Mouse (Mus musculus): Measurements from ENCODE around the gene Cd24a. TPM values are rescaled to one million over a fixed set of nuclear protein-coding genes. Genes with fewer than 3 reads are reported as not detected.

Gene Cd24a
- polyA plus RNA-seq, 1 experiment from 2014 or later: 1,087 TPM

DNA sequence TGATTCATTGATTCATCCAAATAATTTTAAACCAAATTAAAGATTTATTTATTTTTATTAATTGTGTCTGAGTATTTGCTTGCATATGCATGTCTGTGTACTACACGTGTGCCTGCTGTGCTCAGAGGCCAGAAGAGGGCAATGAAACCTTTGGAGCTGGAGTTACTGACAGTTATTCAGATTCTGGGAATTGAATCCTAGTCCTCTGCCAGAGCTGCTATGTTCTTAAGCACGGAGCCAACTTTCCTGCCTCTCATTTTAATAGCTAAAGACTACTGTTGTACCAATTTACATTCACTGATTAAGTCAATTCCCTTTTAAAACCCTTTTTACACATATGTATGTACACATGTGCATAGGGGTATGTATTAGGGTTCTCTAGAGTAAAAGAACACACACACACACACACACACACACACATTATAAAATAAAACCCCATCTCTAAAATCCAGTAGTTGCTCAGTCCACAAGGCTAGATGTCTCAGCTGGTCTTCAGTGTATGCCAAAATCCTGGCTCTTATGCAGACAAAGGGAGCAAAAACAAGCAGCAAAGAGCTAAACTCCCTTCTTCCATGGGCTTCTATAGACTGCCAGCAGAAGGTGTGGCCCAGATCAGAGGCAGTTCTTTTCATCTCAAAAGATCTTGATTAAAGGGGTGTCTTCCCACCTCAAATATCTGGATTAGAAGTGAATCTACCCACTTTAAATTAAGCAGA, 53.7 kb downstream of the Cd24a start:
- WGBS: 52% methylated on average over 2 of the region's 2 CpGs
- H3K27me3 ChIP-seq: no peaks in the 10 kb centered on the region
- no peak overlapping the region for H3K4me3 ChIP-seq

GRCm38 (mm10) chr10:43633117-43633516, 55.0 kb downstream of the Cd24a start:
- no peak for ATAC-seq (ENCODE audit: low read depth)
- H3K4me2 ChIP-seq: no peak overlapping the region
- WGBS: 92% methylated on average over 4 of the region's 4 CpGs
- H3K4me1 ChIP-seq (replicated peaks): peaks cover 9% of the 10 kb centered on the region
- no peaks in the 10 kb centered on the region for H3K36me3 ChIP-seq
- no peak overlapping the region for H3K4me3 ChIP-seq
- H3K9ac ChIP-seq: no peak overlapping the region
- H3K27ac ChIP-seq (replicated peaks): no peak overlapping the region
- H3K9me3 ChIP-seq: no peaks in the 10 kb centered on the region
- H3K27me3 ChIP-seq: no peaks in the 10 kb centered on the region

More for the DNA sequence above, 53.7 kb downstream of the Cd24a start:
- no peak overlapping the region for H3K4me2 ChIP-seq
- no peak overlapping the region for H3K9ac ChIP-seq
- no peaks in the 10 kb centered on the region for H3K9me3 ChIP-seq
- no peak overlapping the region for H3K27ac ChIP-seq (replicated peaks)
- H3K36me3 ChIP-seq: no peaks in the 10 kb centered on the region
- peaks cover 9% of the 10 kb centered on the region for H3K4me1 ChIP-seq (replicated peaks)
- ATAC-seq (ENCODE audit: low read depth): no peak

Other genes starting within 250 kb of the Cd24a start
- gene Bend3, start 99.5 kb upstream of the Cd24a start, polyA plus RNA-seq (2015; fragmentation: Nextera tagmentation; extraction: Ambion mirVana): 3.0 and 3.5 TPM in 2 replicates
- 24.5 and 38.8 TPM in 2 replicates for gene Gm9803, start 54.2 kb upstream of the Cd24a start, polyA plus RNA-seq (2015; fragmentation: Nextera tagmentation; extraction: Ambion mirVana)
- gene 1700021F05Rik, start 37.3 kb upstream of the Cd24a start, polyA plus RNA-seq (2015; fragmentation: Nextera tagmentation; extraction: Ambion mirVana): 63.9 and 64.8 TPM in 2 replicates